Mouse (Mus musculus): ENCODE measurements around the gene Cdk14.

DNA sequence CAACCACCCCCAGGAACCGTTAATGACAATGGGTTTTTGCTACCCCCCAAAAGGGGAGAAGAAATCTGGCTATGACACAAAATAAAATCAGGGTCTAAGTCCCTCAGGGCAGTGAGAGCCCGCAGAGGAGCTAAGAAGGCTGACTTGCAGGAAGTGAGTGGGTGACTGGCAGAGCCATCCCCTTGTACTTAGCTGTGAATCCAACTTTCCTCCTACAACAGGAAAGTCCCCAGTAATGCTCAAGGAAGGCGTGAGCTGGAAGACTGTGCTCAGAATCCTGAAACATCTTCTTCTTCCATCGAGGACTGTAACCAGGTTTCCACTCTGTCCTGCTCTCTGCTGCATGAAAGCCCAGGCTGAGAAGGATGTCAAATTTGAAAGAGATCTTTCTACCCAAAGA is 502.8 kb downstream of the Cdk14 start:
- TF ChIP-seq CTCF (IDR thresholded peaks at IDR 0.05; ENCODE audit: low read depth) (no peak), EP300 (IDR thresholded peaks at IDR 0.05; ENCODE audit: low read depth) (no peak)
